Mouse (Mus musculus): ENCODE results near the gene Ngf. TPM values are rescaled to one million over a fixed set of nuclear protein-coding genes. Genes with fewer than 3 reads are reported as not detected.

Ngf gene
- polyA plus RNA-seq, 1 experiment from 2014 or later: 0.36 TPM

DNA sequence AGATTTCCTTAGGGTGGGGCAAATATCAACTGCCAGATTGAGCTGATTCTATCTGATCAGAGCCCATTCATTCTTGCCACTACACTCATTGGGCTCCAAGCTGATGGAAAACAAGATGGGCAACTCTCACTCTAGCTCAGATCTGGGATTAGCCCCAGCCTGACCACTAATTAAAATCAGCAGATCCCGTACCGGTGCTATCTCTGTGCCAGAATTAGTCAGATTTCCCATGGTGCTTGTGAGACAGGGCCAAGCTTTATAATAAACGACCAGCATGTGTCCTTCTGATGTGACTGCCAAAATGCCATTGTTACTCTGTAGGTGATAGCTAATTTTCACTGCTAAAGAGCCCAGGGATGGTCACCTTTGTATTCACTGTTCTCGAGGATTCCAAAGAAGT lies 31.5 kb downstream of the Ngf start:
- Histone ChIP-seq H3K4me3 (ENCODE audit: low read depth, low read length) (no peak overlapping the region), H3K9ac (replicated peaks; ENCODE audit: low read depth, low read length) (no peak overlapping the region), H3K4me2 (ENCODE audit: low read depth, low read length) (no peak overlapping the region), H3K27ac (ENCODE audit: low read depth, low read length) (no peak overlapping the region), H3K27me3 (ENCODE audit: control insufficient read depth, insufficient read depth, low read length) (no peaks in the 10 kb centered on the region), H3K36me3 (ENCODE audit: control insufficient read depth, insufficient read depth, low read length) (no peaks in the 10 kb centered on the region), H3K9me3 (ENCODE audit: control insufficient read depth, low read length) (no peaks in the 10 kb centered on the region), H3K4me1 (ENCODE audit: control insufficient read depth, insufficient read depth, low read length) (no peaks in the 10 kb centered on the region)
- ATAC-seq (ENCODE audit: low read depth): no peak
- WGBS: 81% methylated on average over 4 of the region's 4 CpGs

DNA sequence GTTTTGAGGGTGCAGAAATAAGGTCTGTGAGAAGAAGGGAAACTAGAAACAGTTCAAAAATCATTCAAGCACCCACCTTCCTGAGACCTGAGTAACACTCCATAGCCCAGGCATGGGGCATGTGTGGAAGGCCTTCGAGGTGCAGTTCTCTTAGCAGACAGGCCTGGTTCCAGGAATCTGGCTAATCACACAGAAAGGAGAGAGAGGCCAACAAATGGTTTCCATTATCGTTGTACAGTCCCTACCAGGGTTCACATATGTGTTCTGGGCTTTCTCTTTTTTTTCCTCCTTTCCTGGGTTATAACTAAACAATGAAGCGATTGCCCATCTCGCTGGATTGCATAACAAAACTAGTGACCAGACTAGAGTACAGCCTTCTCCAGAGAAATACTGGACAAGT lies 35.4 kb downstream of the Ngf start:
- Histone ChIP-seq H3K4me2 (ENCODE audit: low read depth, low read length) (no peak overlapping the region), H3K9me3 (ENCODE audit: control insufficient read depth, low read length) (no peaks in the 10 kb centered on the region), H3K27me3 (ENCODE audit: control insufficient read depth, insufficient read depth, low read length) (no peaks in the 10 kb centered on the region), H3K36me3 (ENCODE audit: control insufficient read depth, insufficient read depth, low read length) (no peaks in the 10 kb centered on the region), H3K4me3 (ENCODE audit: low read depth, low read length) (no peak overlapping the region), H3K27ac (ENCODE audit: low read depth, low read length) (no peak overlapping the region), H3K4me1 (ENCODE audit: control insufficient read depth, insufficient read depth, low read length) (no peaks in the 10 kb centered on the region), H3K9ac (replicated peaks; ENCODE audit: low read depth, low read length) (no peak overlapping the region)
- no peak for ATAC-seq (ENCODE audit: low read depth)
- WGBS: 86% methylated on average over 4 of the region's 4 CpGs

DNA sequence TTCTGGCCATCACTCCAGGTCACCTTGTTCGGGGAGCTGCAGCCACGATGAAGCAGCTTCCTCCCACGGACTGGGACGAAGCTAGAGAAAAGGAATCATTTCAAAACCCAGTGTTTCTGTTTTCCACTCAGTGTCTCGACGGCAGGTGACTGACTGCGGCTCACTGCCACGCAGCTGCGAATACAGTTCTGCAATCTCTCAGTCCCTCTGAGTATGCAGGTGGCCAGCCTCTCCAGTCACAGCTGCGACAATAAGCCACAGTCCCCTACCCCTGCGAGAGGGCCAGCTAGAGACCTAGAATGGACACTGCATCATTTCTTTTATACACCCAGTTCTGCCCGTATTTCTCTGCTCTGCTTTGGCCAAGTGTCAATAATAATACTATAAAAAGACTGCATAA lies 36.3 kb downstream of the Ngf start:
- Histone ChIP-seq H3K4me2 (ENCODE audit: low read depth, low read length) (no peak overlapping the region), H3K27ac (ENCODE audit: low read depth, low read length) (no peak overlapping the region), H3K9ac (replicated peaks; ENCODE audit: low read depth, low read length) (no peak overlapping the region), H3K4me1 (ENCODE audit: control insufficient read depth, insufficient read depth, low read length) (no peaks in the 10 kb centered on the region), H3K27me3 (ENCODE audit: control insufficient read depth, insufficient read depth, low read length) (no peaks in the 10 kb centered on the region), H3K36me3 (ENCODE audit: control insufficient read depth, insufficient read depth, low read length) (no peaks in the 10 kb centered on the region), H3K9me3 (ENCODE audit: control insufficient read depth, low read length) (no peaks in the 10 kb centered on the region), H3K4me3 (ENCODE audit: low read depth, low read length) (no peak overlapping the region)
- WGBS: 53% methylated on average over 12 of the region's 12 CpGs
- no peak for ATAC-seq (ENCODE audit: low read depth)

DNA sequence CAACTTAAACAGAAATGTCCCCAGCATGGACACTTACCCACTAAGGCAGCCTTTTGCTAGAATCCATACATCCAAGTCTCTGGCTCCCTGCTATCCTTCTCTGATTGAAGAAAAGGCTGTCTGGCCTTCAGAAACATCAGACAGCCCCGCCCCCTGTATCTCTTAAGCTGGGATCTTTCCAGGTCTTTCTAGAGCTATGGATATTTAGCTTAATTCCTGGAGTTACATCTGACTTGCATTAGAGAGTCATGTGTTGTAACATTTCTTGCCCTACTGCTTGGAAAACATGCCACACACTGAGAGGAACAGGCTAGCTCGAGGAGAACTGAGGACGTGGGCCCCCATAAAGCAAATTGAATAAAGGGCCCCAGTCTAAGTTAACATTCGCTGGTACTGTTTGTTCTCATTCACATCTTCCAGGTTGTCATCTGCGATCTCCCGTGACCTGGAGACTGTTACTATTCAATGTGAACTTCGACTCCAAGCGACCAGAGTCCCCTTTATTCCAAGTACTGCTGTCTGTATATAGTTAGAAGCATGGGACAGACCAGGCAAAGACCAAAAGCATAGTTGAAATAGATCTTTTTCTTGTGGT lies 38.0 kb downstream of the Ngf start:
- no peaks in the 10 kb centered on the region for H3K9me3 ChIP-seq (ENCODE audit: control insufficient read depth, low read length)
- H3K36me3 ChIP-seq (ENCODE audit: control insufficient read depth, insufficient read depth, low read length): no peaks in the 10 kb centered on the region
- no peak overlapping the region for H3K27ac ChIP-seq (ENCODE audit: low read depth, low read length)
- ATAC-seq (ENCODE audit: low read depth): no peak
- WGBS: 64% methylated on average over 8 of the region's 8 CpGs
- no peak overlapping the region for H3K4me2 ChIP-seq (ENCODE audit: low read depth, low read length)
- no peak overlapping the region for H3K9ac ChIP-seq (replicated peaks; ENCODE audit: low read depth, low read length)
- no peaks in the 10 kb centered on the region for H3K4me1 ChIP-seq (ENCODE audit: control insufficient read depth, insufficient read depth, low read length)
- no peak overlapping the region for H3K4me3 ChIP-seq (ENCODE audit: low read depth, low read length)
- no peaks in the 10 kb centered on the region for H3K27me3 ChIP-seq (ENCODE audit: control insufficient read depth, insufficient read depth, low read length)

DNA sequence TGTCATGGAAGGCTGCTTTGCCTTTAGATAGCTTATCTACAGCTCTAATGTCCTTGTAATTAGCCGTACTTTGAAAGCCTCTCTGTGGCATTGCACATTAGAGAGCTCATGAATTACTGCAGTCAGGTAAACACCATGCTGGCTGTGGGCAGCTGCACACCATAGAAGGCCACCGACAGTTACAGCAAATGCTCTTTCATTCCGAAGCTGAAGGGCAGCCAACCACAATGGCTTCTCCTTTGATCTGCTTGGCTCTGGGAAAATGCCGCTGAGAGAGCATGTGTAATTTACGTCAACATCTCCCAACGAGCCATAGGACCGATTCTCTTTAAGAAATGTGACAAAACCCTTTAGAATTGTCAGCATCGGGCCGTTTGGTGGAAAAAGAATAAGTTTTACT lies 38.7 kb downstream of the Ngf start:
- H3K4me1 ChIP-seq (ENCODE audit: control insufficient read depth, insufficient read depth, low read length): no peaks in the 10 kb centered on the region
- no peaks in the 10 kb centered on the region for H3K27me3 ChIP-seq (ENCODE audit: control insufficient read depth, insufficient read depth, low read length)
- H3K9me3 ChIP-seq (ENCODE audit: control insufficient read depth, low read length): no peaks in the 10 kb centered on the region
- H3K36me3 ChIP-seq (ENCODE audit: control insufficient read depth, insufficient read depth, low read length): no peaks in the 10 kb centered on the region
- 8% methylated on average over 9 of the region's 9 CpGs for WGBS
- H3K9ac ChIP-seq (replicated peaks; ENCODE audit: low read depth, low read length): no peak overlapping the region
- ATAC-seq (ENCODE audit: low read depth): peak; percentile 63; the same call in 1 of the 2 replicates
- no peak overlapping the region for H3K4me2 ChIP-seq (ENCODE audit: low read depth, low read length)
- no peak overlapping the region for H3K4me3 ChIP-seq (ENCODE audit: low read depth, low read length)
- no peak overlapping the region for H3K27ac ChIP-seq (ENCODE audit: low read depth, low read length)

DNA sequence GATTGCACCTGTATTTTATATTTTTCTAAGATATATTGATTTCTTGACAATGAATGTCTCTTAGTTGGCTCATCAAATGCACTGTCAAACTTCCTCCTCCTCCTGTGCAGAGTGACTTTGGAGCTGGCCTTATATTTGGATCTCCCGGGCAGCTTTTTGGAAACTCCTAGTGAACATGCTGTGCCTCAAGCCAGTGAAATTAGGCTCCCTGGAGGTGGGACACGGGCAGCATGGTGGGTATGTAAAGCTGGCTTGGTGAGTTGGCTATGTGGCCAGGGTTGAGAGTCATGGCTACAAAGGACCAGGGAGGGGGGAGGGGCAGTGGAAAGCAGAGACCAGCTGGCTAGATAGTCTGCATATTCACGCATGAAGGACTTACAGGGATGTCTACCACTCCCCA lies 39.9 kb downstream of the Ngf start:
- H3K27me3 ChIP-seq (ENCODE audit: control insufficient read depth, insufficient read depth, low read length): no peaks in the 10 kb centered on the region
- no peaks in the 10 kb centered on the region for H3K36me3 ChIP-seq (ENCODE audit: control insufficient read depth, insufficient read depth, low read length)
- H3K27ac ChIP-seq (ENCODE audit: low read depth, low read length): no peak overlapping the region
- H3K4me3 ChIP-seq (ENCODE audit: low read depth, low read length): no peak overlapping the region
- H3K4me1 ChIP-seq (ENCODE audit: control insufficient read depth, insufficient read depth, low read length): no peaks in the 10 kb centered on the region
- H3K4me2 ChIP-seq (ENCODE audit: low read depth, low read length): no peak overlapping the region
- H3K9ac ChIP-seq (replicated peaks; ENCODE audit: low read depth, low read length): no peak overlapping the region
- 49% methylated on average over 3 of the region's 3 CpGs for WGBS
- ATAC-seq (ENCODE audit: low read depth): no peak
- no peaks in the 10 kb centered on the region for H3K9me3 ChIP-seq (ENCODE audit: control insufficient read depth, low read length)

DNA sequence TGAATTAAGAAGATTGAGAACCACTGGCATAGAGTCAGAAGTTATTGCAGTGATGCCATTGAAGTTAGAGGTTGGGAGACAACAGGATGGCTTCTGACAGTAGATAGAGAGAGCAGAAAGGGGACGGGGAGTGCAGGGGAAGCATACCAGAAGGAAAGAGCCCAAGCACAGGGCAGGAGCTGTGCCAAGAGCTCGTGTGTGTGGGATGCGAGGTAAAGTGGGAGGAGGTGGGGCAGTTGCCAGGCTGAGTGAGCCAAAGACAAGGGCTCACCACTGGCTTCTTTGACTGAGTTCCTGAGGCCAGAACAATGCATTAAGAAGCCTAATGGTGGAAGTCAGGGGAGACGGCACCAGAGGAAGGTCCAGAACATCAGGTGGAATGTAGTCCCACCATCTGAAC lies 47.2 kb downstream of the Ngf start:
- Histone ChIP-seq H3K9ac (replicated peaks; ENCODE audit: low read depth, low read length) (no peak overlapping the region), H3K36me3 (ENCODE audit: control insufficient read depth, insufficient read depth, low read length) (no peaks in the 10 kb centered on the region), H3K9me3 (ENCODE audit: control insufficient read depth, low read length) (no peaks in the 10 kb centered on the region), H3K27ac (ENCODE audit: low read depth, low read length) (no peak overlapping the region), H3K27me3 (ENCODE audit: control insufficient read depth, insufficient read depth, low read length) (no peaks in the 10 kb centered on the region), H3K4me3 (ENCODE audit: low read depth, low read length) (no peak overlapping the region), H3K4me2 (ENCODE audit: low read depth, low read length) (no peak overlapping the region), H3K4me1 (ENCODE audit: control insufficient read depth, insufficient read depth, low read length) (no peaks in the 10 kb centered on the region)
- no peak for ATAC-seq (ENCODE audit: low read depth)
- 93% methylated on average over 4 of the region's 4 CpGs for WGBS

DNA sequence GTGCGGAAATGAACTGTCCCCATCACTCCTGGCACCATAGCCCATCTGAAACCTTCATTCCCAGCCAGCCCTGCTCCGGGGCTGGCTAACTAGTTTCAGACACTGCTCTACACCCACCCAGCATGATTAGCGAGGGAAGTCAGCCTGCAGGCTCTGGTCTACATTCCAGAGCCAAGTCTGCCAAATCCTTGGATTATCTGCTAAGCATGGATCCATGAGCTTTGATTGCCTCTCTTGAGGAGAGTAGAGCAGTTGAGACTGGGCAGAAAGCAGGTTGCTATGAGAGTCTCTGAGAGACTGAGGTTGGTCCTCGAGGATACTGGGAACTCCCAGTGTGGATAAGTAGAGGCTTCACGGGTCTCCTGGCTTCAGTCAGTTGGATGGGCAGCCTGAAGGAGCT lies 51.3 kb downstream of the Ngf start:
- H3K4me1 ChIP-seq (ENCODE audit: control insufficient read depth, insufficient read depth, low read length): no peaks in the 10 kb centered on the region
- 88% methylated on average over 5 of the region's 5 CpGs for WGBS
- H3K27me3 ChIP-seq (ENCODE audit: control insufficient read depth, insufficient read depth, low read length): no peaks in the 10 kb centered on the region
- no peak overlapping the region for H3K4me2 ChIP-seq (ENCODE audit: low read depth, low read length)
- H3K27ac ChIP-seq (ENCODE audit: low read depth, low read length): no peak overlapping the region
- no peaks in the 10 kb centered on the region for H3K9me3 ChIP-seq (ENCODE audit: control insufficient read depth, low read length)
- no peak overlapping the region for H3K4me3 ChIP-seq (ENCODE audit: low read depth, low read length)
- no peaks in the 10 kb centered on the region for H3K36me3 ChIP-seq (ENCODE audit: control insufficient read depth, insufficient read depth, low read length)
- H3K9ac ChIP-seq (replicated peaks; ENCODE audit: low read depth, low read length): no peak overlapping the region
- ATAC-seq (ENCODE audit: low read depth): no peak

DNA sequence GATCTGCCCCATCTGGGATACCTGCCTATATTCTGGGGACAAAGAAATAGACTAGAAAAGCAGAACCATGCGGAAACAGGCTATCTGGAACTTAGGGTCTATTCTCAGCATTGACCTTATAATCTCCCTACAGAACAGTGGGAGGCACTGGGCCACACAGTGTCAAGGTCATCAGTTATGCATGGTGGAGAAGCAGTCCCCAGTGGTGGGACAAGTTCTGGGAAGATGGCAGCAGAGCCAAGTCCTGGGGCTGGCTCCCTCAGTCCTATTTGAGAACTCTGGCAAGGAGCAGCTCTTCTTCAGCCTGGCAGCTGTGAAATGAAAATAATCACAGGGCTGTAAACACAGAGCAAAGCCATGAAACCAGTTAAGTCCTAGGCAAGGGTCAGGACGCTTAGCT lies 54.0 kb downstream of the Ngf start:
- no peak overlapping the region for H3K27ac ChIP-seq (ENCODE audit: low read depth, low read length)
- no peaks in the 10 kb centered on the region for H3K4me1 ChIP-seq (ENCODE audit: control insufficient read depth, insufficient read depth, low read length)
- no peak overlapping the region for H3K4me2 ChIP-seq (ENCODE audit: low read depth, low read length)
- no peak overlapping the region for H3K9ac ChIP-seq (replicated peaks; ENCODE audit: low read depth, low read length)
- no peaks in the 10 kb centered on the region for H3K9me3 ChIP-seq (ENCODE audit: control insufficient read depth, low read length)
- no peaks in the 10 kb centered on the region for H3K27me3 ChIP-seq (ENCODE audit: control insufficient read depth, insufficient read depth, low read length)
- H3K36me3 ChIP-seq (ENCODE audit: control insufficient read depth, insufficient read depth, low read length): no peaks in the 10 kb centered on the region
- 93% methylated on average over 2 of the region's 2 CpGs for whole genome bisulfite sequencing
- H3K4me3 ChIP-seq (ENCODE audit: low read depth, low read length): no peak overlapping the region
- ATAC-seq (ENCODE audit: low read depth): no peak

DNA sequence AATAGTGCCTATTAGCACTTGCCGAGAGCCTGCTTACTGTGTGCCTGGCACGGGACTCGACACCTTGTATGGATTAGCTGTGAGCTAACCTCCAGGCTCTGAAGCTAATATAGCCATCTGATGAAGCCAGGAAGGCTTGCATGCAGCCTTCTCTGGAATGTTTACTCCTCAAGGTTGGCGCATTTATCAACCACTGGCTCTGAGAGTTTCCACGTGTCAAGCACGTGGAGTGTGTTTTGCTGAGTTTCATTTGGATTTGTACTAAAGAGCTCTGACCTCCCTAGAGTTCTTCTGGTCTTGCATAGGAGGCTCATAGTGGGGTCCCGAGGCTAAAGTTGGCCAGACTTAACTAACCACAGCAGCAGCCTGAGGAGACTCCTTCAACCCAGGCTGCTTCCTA lies 55.2 kb downstream of the Ngf start:
- H3K27ac ChIP-seq (ENCODE audit: low read depth, low read length): no peak overlapping the region
- WGBS: 89% methylated on average over 7 of the region's 7 CpGs

More for the DNA sequence above, 55.2 kb downstream of the Ngf start:
- no peaks in the 10 kb centered on the region for H3K27me3 ChIP-seq (ENCODE audit: control insufficient read depth, insufficient read depth, low read length)
- no peaks in the 10 kb centered on the region for H3K4me1 ChIP-seq (ENCODE audit: control insufficient read depth, insufficient read depth, low read length)
- no peak overlapping the region for H3K4me2 ChIP-seq (ENCODE audit: low read depth, low read length)
- ATAC-seq (ENCODE audit: low read depth): no peak
- no peaks in the 10 kb centered on the region for H3K9me3 ChIP-seq (ENCODE audit: control insufficient read depth, low read length)
- no peaks in the 10 kb centered on the region for H3K36me3 ChIP-seq (ENCODE audit: control insufficient read depth, insufficient read depth, low read length)
- H3K4me3 ChIP-seq (ENCODE audit: low read depth, low read length): no peak overlapping the region
- no peak overlapping the region for H3K9ac ChIP-seq (replicated peaks; ENCODE audit: low read depth, low read length)

Data from neural tube, embryonic 14.5 days (tissue).